10 mouse cellular contexts compared by ENCODE assay signal in the genomic region with DNA sequence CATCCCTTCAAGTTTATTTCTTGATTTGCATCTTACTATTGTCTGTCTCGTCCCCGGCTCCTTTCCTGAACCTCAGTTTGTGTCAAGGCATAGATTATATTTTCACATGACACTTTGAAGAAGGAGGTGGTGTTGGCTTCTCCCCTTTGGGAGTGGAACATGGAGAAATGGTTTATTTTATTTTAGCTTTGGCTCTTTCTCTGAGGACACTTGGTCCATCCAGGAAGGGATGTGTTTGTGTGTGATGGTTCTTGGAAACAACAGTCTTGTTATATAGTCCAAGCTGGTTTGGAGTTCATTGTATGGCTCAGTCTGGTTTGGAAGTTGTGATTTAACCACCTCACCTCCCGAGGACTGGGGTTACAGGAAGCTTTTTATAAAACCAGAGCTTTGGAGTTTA. TPM values are rescaled to one million over a fixed set of nuclear protein-coding genes. Genes with fewer than 3 reads are reported as not detected.
DNase-seq lines count a peak whose midpoint lies in the region; ATAC-seq and TF ChIP-seq lines count a peak whose summit lies in the region.
"Had no signal": no experiment of that assay in that cellular context is flagged by ENCODE, and none has a peak within 500 bp of the region (broad histone marks: within the 10 kb centered on the region; RNA-seq: fewer than 3 reads in every experiment).

No protein-coding gene starts in this region.

- no peak for TF ChIP-seq POLR2A in cerebellum, adult 2 months (IDR thresholded peaks at IDR 0.05; ENCODE audit: borderline replicate concordance, insufficient read depth, low read length)

- WGBS in cerebellum, adult 2 months: 31% methylated on average over 3 of the region's 3 CpGs
- WGBS in liver, embryonic 11.5 days: 37% methylated on average over 3 of the region's 3 CpGs
- 27% methylated on average over 3 of the region's 3 CpGs for WGBS in stomach, postnatal 0 days

- no peak for DNase-seq in cerebellum, adult 2 months
- DNase-seq in cerebellum, adult 9-10 months: no peak
- no peak for DNase-seq in liver, embryonic 11.5 days (ENCODE audit: low spot score)
- no peak for DNase-seq in stomach, postnatal 0 days (ENCODE audit: low spot score)
- DNase-seq in ovary, postnatal 10 days (ENCODE audit: low spot score): no peak
- DNase-seq in Muller cell, postnatal 12 days (ENCODE audit: inconsistent ontology term): no peak
- DNase-seq: adrenal gland, adult 2 months; thymus, postnatal 14 days had no signal

- peak overlapping the region; percentile 70 for H3K4me3 ChIP-seq in cerebellum, adult 2 months (replicated peaks; ENCODE audit: insufficient read depth, low read depth, low read length)
- peak overlapping the region; percentile 92 for H3K4me3 ChIP-seq in megakaryocyte, embryonic 14.5 days (replicated peaks)
- peak overlapping the region; percentile 64 for H3K4me3 ChIP-seq in liver, embryonic 11.5 days (ENCODE audit: low read depth, low read length)
- H3K4me3 ChIP-seq in stomach, postnatal 0 days (ENCODE audit: low read depth, low read length): peak overlapping the region; percentile 78

- H3K9me3 ChIP-seq in megakaryocyte, embryonic 14.5 days: no peaks in the 10 kb centered on the region
- no peaks in the 10 kb centered on the region for H3K9me3 ChIP-seq in liver, embryonic 11.5 days (ENCODE audit: control insufficient read depth, low read length)
- H3K9me3 ChIP-seq in stomach, postnatal 0 days (ENCODE audit: control insufficient read depth, low read length): no peaks in the 10 kb centered on the region

- H3K9ac ChIP-seq in liver, embryonic 11.5 days (ENCODE audit: low read depth, low read length): no peak overlapping the region
- peak overlapping the region; percentile 74 for H3K9ac ChIP-seq in stomach, postnatal 0 days (ENCODE audit: low read length)

- no peaks in the 10 kb centered on the region for H3K27me3 ChIP-seq in cerebellum, adult 2 months (ENCODE audit: control insufficient read depth, insufficient read depth, low read length)
- peaks cover 56% of the 10 kb centered on the region for H3K27me3 ChIP-seq in megakaryocyte, embryonic 14.5 days (replicated peaks)
- H3K27me3 ChIP-seq in liver, embryonic 11.5 days (replicated peaks; ENCODE audit: control insufficient read depth, insufficient read depth, low read length): peaks cover 20% of the 10 kb centered on the region
- H3K27me3 ChIP-seq in stomach, postnatal 0 days (ENCODE audit: control insufficient read depth, insufficient read depth, low read length): no peaks in the 10 kb centered on the region

- no peak for TF ChIP-seq CTCF in cerebellum, adult 2 months (IDR thresholded peaks at IDR 0.05; ENCODE audit: borderline replicate concordance, insufficient read depth, low read depth, low read length)
- no peak for TF ChIP-seq CTCF in stomach, postnatal 0 days (IDR thresholded peaks at IDR 0.05; ENCODE audit: low read depth)

- H3K36me3 ChIP-seq in megakaryocyte, embryonic 14.5 days (replicated peaks; ENCODE audit: low read length): no peaks in the 10 kb centered on the region
- H3K36me3 ChIP-seq in liver, embryonic 11.5 days (ENCODE audit: control insufficient read depth, insufficient read depth, low read length): no peaks in the 10 kb centered on the region
- H3K36me3 ChIP-seq in stomach, postnatal 0 days (ENCODE audit: control insufficient read depth, insufficient read depth, low read length): no peaks in the 10 kb centered on the region

- TF ChIP-seq EP300 in stomach, postnatal 0 days (optimal IDR thresholded peaks at IDR 0.05): no peak

- no peak for ATAC-seq in megakaryocyte, adult 5-6 weeks (ENCODE audit: poor library complexity, severe bottlenecking)
- no peak for ATAC-seq in liver, embryonic 11.5 days (replicated peaks; ENCODE audit: low FRiP score)
- no peak for ATAC-seq in stomach, postnatal 0 days (ENCODE audit: low FRiP score, low TSS enrichment)

- peak overlapping the region; percentile 96 for H3K4me2 ChIP-seq in liver, embryonic 11.5 days
- H3K4me2 ChIP-seq in stomach, postnatal 0 days (replicated peaks; ENCODE audit: low read depth): peak overlapping the region; percentile 78

- H3K4me1 ChIP-seq in cerebellum, adult 2 months (ENCODE audit: control insufficient read depth, insufficient read depth, low read length): no peaks in the 10 kb centered on the region
- peaks cover 13% of the 10 kb centered on the region for H3K4me1 ChIP-seq in megakaryocyte, embryonic 14.5 days
- H3K4me1 ChIP-seq in liver, embryonic 11.5 days (replicated peaks; ENCODE audit: control insufficient read depth, insufficient read depth, low read length): no peaks in the 10 kb centered on the region; the same call in 1 of the 2 replicates
- no peaks in the 10 kb centered on the region for H3K4me1 ChIP-seq in stomach, postnatal 0 days (replicated peaks; ENCODE audit: control insufficient read depth, insufficient read depth)

- H3K27ac ChIP-seq in cerebellum, adult 2 months (ENCODE audit: insufficient read depth, low read length): no peak overlapping the region
- H3K27ac ChIP-seq in liver, embryonic 11.5 days (ENCODE audit: low read depth, low read length): no peak overlapping the region
- no peak overlapping the region for H3K27ac ChIP-seq in stomach, postnatal 0 days (replicated peaks)

RNA-seq across cellular contexts. Expression of a gene that starts 0.9 kb away (rescaled TPM):
- 12.8 and 14.5 TPM in 2 replicates for polyA plus RNA-seq in cerebellum, adult 2 months (2012; rRNA removed)
- 0.14 and 0.54 TPM in 2 replicates for polyA plus RNA-seq in megakaryocyte, embryonic 14.5 days (2012; ENCODE audit: insufficient read depth, low replicate concordance)
- 0.16 TPM in 2 replicates for total RNA-seq in megakaryocyte, adult 5-6 weeks (2015)
- 0.24 and 0.48 TPM in 2 replicates for total RNA-seq in megakaryocyte, adult 5-6 weeks (2017)
- 2.0 and 2.4 TPM in 2 replicates for polyA plus RNA-seq in liver, embryonic 11.5 days (2014; fragmentation: Nextera tagmentation; extraction: Ambion mirVana)
- polyA plus RNA-seq in stomach, postnatal 0 days (2015; fragmentation: Nextera tagmentation; extraction: Ambion mirVana): 3.2 and 4.5 TPM in 2 replicates

RNA-seq across cellular contexts. Expression of a gene that starts 13.7 kb away (rescaled TPM):
- polyA plus RNA-seq in cerebellum, adult 2 months (2012; rRNA removed): 29.9 and 32.5 TPM in 2 replicates
- 79.7 and 92.7 TPM in 2 replicates for polyA plus RNA-seq in megakaryocyte, embryonic 14.5 days (2012; ENCODE audit: insufficient read depth, low replicate concordance)
- 14.2 and 15.4 TPM in 2 replicates for total RNA-seq in megakaryocyte, adult 5-6 weeks (2015)
- total RNA-seq in megakaryocyte, adult 5-6 weeks (2017): 31.7 and 33.6 TPM in 2 replicates
- 6.0 and 7.4 TPM in 2 replicates for polyA plus RNA-seq in liver, embryonic 11.5 days (2014; fragmentation: Nextera tagmentation; extraction: Ambion mirVana)
- 9.0 and 10.0 TPM in 2 replicates for polyA plus RNA-seq in stomach, postnatal 0 days (2015; fragmentation: Nextera tagmentation; extraction: Ambion mirVana)

RNA-seq across cellular contexts. Expression of a gene that starts 28.2 kb away (rescaled TPM):
- 138 and 142 TPM in 2 replicates for polyA plus RNA-seq in cerebellum, adult 2 months (2012; rRNA removed)
- 76.4 and 102 TPM in 2 replicates for polyA plus RNA-seq in megakaryocyte, embryonic 14.5 days (2012; ENCODE audit: insufficient read depth, low replicate concordance)
- total RNA-seq in megakaryocyte, adult 5-6 weeks (2015): 70.8 and 77.7 TPM in 2 replicates
- 62.3 and 79.3 TPM in 2 replicates for total RNA-seq in megakaryocyte, adult 5-6 weeks (2017)
- 409 and 425 TPM in 2 replicates for polyA plus RNA-seq in liver, embryonic 11.5 days (2014; fragmentation: Nextera tagmentation; extraction: Ambion mirVana)
- 151 and 157 TPM in 2 replicates for polyA plus RNA-seq in stomach, postnatal 0 days (2015; fragmentation: Nextera tagmentation; extraction: Ambion mirVana)

RNA-seq across cellular contexts. Expression of a gene that starts 34.1 kb away (rescaled TPM):
- 35.8 and 35.9 TPM in 2 replicates for polyA plus RNA-seq in cerebellum, adult 2 months (2012; rRNA removed)
- polyA plus RNA-seq in megakaryocyte, embryonic 14.5 days (2012; ENCODE audit: insufficient read depth, low replicate concordance): 2.7 and 7.6 TPM in 2 replicates
- 7.9 and 9.7 TPM in 2 replicates for total RNA-seq in megakaryocyte, adult 5-6 weeks (2015)
- 5.6 and 11.1 TPM in 2 replicates for total RNA-seq in megakaryocyte, adult 5-6 weeks (2017)
- 22.5 and 23.3 TPM in 2 replicates for polyA plus RNA-seq in liver, embryonic 11.5 days (2014; fragmentation: Nextera tagmentation; extraction: Ambion mirVana)
- polyA plus RNA-seq in stomach, postnatal 0 days (2015; fragmentation: Nextera tagmentation; extraction: Ambion mirVana): 10.3 and 11.0 TPM in 2 replicates

RNA-seq across cellular contexts. Expression of a gene that starts 49.4 kb away (rescaled TPM):
- 36.2 and 36.7 TPM in 2 replicates for polyA plus RNA-seq in cerebellum, adult 2 months (2012; rRNA removed)
- polyA plus RNA-seq in megakaryocyte, embryonic 14.5 days (2012; ENCODE audit: insufficient read depth, low replicate concordance): 4.9 and 7.4 TPM in 2 replicates
- total RNA-seq in megakaryocyte, adult 5-6 weeks (2015): 11.3 and 12.5 TPM in 2 replicates
- 13.0 and 14.3 TPM in 2 replicates for total RNA-seq in megakaryocyte, adult 5-6 weeks (2017)
- 18.2 and 18.6 TPM in 2 replicates for polyA plus RNA-seq in liver, embryonic 11.5 days (2014; fragmentation: Nextera tagmentation; extraction: Ambion mirVana)
- 7.0 and 7.7 TPM in 2 replicates for polyA plus RNA-seq in stomach, postnatal 0 days (2015; fragmentation: Nextera tagmentation; extraction: Ambion mirVana)
